Mouse (Mus musculus): ENCODE results near the gene Nudt17.
"Not testable (repeated sequence)": the region's sequence is repeated elsewhere in the genome, so short reads cannot be mapped to it uniquely, and the experiment has no call there.

The Nudt17 gene

DNA sequence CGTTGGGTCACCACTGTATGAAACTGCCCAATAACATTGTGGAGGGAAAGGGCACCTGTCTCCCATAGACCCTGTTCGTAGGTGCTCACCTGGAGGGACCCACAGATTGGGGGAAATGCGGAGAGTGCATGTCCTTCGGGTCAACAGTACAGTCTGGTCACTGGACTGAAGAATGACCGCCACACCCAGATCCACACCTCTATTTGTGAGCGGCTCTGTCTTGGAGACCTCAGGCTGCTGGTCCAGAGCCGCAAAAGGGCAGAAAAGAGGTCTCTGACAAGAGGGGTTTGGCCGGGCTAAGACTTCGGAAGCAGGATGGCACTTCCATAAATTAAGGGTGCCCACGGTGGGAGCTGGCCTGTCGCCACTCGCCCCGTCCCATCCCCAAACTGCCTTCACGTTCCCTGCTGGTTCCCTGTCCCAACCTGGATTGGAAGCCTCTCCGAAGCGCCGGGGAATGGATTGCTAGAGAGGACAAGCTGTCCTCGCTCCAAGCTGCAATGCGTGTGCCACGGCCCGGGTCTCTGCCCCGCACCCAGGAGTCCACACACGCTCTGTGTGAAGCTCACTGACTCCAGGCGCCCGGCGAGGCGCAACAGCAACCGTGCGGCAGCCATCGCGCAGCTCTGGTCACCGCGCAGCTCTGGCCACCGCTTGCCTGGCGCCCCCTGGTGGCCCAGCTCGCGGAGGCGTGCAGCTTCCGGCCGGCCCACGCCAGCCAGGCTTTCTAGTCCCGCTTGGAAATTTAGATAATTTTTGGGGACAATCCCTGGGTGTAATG lies at the start of gene Nudt17:
Gene Nudt17 (minus strand): TSS at position 660 of the 781 bp plus-strand sequence.
- in situ Hi-C loops (cut with MboI, MseI), result no loop called here

GRCm38 (mm10) chr3:96757691-96758090 lies 49.3 kb upstream of the Nudt17 start:
- in situ Hi-C loops (cut with MboI, MseI), result no loop called here

DNA sequence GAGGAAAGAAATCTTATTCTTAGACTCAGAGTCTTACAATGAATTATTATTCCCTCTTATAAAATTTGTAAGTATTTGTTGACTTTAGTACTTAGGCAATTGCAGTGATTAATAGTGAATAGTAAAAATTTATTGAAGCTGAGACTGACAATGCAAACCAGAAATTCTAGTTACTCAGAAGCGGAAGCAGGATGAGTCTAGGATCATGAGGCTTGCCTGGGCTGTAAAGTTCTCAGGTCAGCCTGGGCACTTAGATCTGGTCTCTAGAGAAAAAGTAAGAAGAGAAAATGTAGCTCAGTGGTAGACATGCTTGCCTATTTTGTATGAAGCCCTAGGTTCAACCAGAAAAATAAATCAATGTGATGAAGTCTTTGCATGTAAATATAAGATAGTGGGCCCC lies 47.6 kb upstream of the Nudt17 start:
- in situ Hi-C loops (cut with MboI, MseI), result no loop called here

DNA sequence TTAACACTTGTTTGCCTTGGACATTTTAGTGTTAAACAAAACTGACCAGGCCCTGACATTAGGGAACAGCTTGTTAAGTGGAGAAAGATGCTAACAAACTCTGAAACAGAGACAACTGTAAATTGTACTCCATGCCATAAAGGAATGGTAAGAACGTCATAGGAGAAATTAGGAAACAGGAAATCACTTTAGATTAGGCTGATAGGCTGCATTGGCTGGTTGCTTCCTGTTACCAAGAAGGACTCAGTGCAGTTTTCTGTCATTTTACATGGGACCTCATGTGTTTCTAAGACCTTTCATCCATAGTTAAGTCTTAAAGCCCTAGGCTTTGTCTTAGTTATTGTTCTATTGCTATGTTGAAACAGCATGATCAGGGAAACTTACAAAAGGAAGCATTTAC lies 38.5 kb upstream of the Nudt17 start:
- in situ Hi-C loops (cut with MboI, MseI), result no loop called here

DNA sequence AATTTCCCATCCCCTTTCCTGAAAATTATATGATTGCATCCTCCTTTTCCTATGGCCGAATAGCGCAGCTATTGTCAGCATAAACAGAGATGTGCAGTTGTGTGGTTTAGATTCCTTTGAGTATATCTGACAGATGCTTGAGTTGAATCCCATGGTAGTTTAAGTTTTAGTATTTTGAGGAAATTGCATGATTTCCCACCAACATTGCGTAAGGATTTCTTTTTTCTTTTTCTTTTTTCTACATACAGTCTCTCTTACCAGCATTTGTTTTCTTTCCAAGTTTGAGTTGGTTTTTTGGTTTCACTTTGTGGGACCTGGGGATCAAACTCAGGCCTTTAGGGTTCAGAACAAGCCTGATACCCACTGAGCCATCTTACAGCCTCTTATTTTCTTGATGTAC lies 36.0 kb upstream of the Nudt17 start:
- in situ Hi-C loops (cut with MboI, MseI), result no loop called here

GRCm38 (mm10) chr3:96740279-96740678 lies 31.9 kb upstream of the Nudt17 start:
- in situ Hi-C loops (cut with MboI, MseI), result not testable (repeated sequence)

- in situ Hi-C loops (cut with MboI, MseI), result no loop called here
Observed at GRCm38 (mm10) chr3:96737995-96738394, 29.6 kb upstream of the Nudt17 start.

GRCm38 (mm10) chr3:96737013-96737740 lies 28.8 kb upstream of the Nudt17 start:
- in situ Hi-C loops (cut with MboI, MseI), result no loop called here

DNA sequence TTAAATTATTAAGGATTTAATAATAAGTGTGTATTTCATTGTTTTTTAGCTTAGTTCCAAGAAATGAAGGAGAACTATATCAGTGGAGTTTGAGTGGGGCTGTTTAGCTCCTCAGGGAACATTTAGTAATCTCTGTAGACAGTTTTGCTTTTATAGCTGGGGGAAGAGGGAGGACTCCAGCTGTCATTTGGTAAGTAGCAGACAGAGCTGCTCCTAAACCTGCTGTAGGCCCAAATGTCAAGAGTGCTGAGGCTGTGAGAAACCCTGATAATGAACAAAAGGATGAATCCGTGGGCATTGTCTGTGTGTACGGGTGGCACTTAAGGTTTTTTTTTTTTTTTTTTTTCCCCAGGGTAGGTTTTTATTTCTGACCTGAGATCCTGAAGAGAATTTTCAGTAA lies 26.8 kb upstream of the Nudt17 start:
- in situ Hi-C loops (cut with MboI, MseI), result no loop called here

DNA sequence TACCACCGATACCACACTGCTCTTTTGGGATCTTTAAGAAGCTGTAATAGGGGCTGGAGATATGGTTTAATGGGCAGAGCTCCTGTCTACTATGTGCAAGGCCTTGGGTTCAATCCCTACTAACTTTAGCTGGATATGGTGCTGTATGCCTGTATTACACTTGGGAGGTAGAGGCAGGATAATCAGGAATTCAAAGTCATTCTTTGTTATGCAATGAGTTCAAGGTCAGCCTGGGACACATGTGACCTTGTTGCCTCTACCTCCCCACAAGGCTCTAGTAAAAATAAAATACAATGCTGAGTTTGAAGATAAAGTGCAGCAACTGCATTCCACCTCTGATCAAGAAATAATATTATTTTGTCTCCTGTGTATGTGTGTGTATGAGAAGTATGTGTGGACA lies 25.6 kb upstream of the Nudt17 start:
- in situ Hi-C loops (cut with MboI, MseI), result no loop called here

GRCm38 (mm10) chr3:96730785-96731184 lies 22.4 kb upstream of the Nudt17 start:
- in situ Hi-C loops (cut with MboI, MseI), result no loop called here

DNA sequence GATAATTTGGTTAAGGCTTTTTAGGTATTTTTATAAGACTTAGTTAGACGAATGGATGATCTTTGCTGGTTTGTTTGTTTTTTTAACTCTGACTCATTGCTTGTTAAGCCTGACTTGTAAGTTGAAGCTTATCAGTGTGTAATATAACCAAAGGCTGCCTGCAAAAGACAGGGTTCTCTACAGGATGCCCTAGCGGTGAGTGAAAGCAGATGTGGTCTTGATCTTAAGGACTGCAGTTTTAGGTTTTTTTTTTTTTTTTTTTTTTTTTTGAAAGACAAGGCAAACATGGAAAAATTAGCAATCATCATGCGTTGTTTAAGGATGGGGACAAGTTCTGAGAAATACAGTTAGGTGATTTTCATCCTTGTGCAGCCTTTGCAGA lies 21.0 kb upstream of the Nudt17 start:
- in situ Hi-C loops (cut with MboI, MseI), result no loop called here

DNA sequence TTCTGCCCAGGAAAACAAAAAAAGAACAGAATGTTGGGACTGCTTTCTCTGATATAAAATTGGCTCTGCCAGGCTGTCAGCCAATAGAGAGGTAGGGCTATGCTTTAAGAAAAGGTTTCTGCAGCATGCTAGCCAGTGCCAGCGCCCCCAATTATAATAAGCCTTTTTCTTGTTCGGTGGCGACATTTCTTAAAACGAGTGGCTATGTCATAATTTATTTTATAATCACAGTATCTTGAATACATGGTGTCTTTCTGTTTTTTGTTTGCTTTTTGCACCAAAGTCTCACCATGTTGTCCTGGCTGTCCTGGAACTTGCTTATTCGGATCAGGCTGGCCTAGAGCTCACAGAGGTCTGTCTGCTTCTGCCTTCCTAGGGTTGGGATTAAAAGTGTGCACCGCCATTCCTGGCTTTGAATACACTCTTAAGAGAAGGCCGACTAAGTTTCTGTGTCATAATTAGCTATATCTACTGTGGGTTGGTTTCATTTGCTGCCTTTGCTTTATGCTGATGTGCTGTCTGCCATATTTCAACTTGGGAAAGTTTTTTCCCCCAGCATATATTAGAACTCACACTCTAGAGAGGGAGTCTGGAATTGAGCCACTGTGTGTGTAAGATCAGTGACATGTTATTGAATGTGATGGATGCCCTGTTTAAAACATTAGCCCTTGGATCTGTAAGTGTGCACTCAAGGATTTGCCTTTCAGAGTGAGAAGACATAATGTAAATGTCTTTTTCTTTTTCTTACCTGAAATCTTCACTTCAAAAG lies 20.5 kb upstream of the Nudt17 start:
- in situ Hi-C loops (cut with MboI, MseI), result no loop called here

DNA sequence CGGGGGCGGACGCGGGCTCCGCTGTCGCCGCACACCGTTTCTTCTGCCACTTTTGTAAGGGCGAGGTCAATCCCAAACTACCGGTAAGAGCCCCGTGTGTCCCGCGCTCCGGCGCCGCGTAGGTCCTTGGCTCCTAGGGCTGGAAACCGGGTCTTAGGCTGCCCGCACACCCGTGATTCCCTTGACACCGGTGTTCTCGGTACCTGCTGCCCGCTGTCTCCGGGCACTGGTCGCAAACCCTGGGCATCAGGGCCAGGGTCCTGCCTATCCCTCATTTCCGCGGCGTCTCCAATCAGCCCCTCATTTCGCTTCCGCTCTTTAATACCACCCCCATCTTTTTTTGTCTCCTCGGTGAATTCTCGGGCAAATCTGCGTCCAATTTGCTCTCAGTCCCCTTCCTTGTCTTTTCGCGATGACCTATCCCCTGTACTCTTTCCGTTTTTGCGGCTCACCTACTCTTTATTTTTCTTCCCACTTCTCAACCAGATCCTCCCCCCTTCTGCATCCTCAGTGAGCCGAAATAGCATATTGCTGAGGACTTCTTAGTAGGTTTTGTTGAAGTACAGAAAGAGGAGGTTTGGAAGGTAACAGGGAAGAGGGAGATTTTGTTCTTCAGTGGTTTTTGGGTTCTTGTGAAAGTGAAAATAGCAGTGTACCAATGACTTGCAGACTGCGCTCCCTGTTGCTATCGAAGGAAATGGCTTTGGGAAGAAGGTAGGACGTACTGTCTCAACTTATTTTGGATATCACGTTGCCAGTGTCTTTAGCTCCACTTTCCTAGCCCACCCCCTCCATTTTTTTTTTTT lies 19.7 kb upstream of the Nudt17 start:
- in situ Hi-C loops (cut with MboI, MseI), result no loop called here

DNA sequence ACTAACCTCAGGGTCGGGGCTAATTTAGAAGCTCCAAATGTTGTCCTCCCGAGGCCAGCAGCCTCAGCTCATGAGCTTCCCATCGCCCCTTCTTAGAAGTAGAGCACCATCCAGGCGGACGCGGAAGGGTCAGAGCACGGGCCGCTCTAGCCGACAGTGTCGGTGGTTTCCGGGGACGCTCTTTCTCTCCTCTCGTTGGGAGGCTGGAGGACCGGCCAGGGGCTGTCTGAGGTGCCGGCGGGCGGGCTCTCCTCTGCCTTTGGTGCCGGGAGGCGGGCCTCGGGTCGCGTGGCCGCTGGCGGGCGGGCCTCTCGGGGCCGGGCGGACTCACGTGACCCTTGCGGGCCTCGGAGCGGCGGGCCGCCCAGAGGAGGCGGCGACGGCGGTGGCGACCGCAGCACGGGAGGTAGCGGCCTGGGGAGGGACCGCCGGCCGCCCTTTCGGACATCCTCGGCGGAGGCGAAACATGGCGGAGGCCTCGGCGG lies 19.0 kb upstream of the Nudt17 start, which contains the start of the genes Polr3c and Rnf115:
Gene Polr3c (minus strand): TSS at position 286 of the 485 bp plus-strand sequence.
Gene Rnf115 (plus strand): TSS at position 322 of the 485 bp plus-strand sequence.
- in situ Hi-C loops (cut with MboI, MseI), result no loop called here

DNA sequence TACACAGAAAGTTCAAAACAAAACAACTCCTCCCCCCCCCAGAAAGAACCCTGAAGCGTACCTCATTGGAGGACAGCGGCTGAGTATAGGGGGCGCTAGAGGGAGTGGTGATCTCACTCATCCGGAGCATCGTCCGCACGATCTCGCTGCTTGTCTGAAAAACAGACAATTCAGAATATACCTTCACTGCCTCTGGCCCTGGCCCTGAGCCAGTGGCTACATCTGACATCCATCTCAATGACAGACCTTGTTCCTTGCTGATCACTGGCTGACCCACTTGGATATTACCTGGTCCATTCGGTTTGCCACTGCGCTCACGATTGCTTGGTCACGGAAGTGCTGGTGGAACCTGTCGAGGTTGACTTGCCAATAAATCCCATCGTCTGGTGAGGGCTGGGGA lies 10.8 kb upstream of the Nudt17 start:
- in situ Hi-C loops (cut with MboI, MseI), result no loop called here

- in situ Hi-C loops (cut with MboI, MseI), result no loop called here
Observed at GRCm38 (mm10) chr3:96715854-96716253, 7.5 kb upstream of the Nudt17 start.

GRCm38 (mm10) chr3:96714286-96714685 lies 5.9 kb upstream of the Nudt17 start:
- in situ Hi-C loops (cut with MboI, MseI), result no loop called here

GRCm38 (mm10) chr3:96708684-96709064 lies 312 bp upstream of the Nudt17 start:
- in situ Hi-C loops (cut with MboI, MseI), result no loop called here

DNA sequence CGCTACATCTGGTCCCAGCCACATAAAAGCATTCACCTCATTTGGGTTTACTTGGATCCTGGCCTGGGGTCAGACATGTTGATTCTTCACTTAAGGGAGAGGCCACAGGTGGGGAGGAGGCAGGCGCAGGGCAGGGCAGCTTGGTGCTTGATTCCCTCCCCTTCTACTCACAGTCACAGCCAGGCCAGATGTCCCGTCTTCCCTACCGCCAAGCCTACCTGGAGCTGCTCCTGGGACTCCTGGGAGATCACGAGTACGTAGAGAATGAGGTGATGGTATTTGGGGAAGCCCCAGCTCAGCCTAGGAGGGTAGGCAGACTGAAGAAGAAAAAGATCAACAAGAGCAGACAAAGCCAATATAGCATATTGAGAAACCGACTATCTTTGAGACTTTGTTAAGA lies 1.4 kb downstream of the Nudt17 start:
- in situ Hi-C loops (cut with MboI, MseI), result no loop called here

DNA sequence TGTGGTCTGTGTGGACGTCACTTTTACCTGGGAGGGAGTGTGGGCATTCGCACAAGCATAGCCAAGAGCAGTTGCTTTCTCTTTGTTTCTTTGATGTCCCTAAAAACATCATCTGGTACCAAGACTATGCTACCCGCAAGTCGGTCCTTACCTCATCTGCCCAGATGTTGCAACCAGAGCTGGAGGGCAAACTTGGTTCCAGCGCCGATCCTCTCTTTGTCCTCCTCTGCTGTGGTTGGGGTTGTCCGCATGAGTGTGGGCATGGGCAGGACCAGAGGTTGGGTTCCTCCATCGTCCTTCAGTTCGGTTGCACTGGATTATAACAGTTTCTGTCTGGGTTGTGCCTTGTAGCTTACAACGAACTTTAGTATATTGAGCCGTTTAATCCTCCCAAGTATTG lies 2.1 kb downstream of the Nudt17 start:
- in situ Hi-C loops (cut with MboI, MseI), result no loop called here

All from T-helper 1 cell (primary cell).